Mouse (Mus musculus) midbrain, embryonic 12.5 days (tissue): ENCODE measurements around the gene Tbc1d7. TPM values are rescaled to one million over a fixed set of nuclear protein-coding genes. Genes with fewer than 3 reads are reported as not detected.

Source experiments
- polyA plus RNA-seq: library from polyadenylated mRNA; unstranded; fragments of >200 nt; fragmentation: Nextera tagmentation; extraction: Ambion mirVana; gene quantifications from 2 replicates; pipeline ENCODE4 v1.2.1, GENCODE M21; 2016

Tbc1d7 gene
- polyA plus RNA-seq, 1 experiment from 2014 or later: 76.7 TPM

Other genes starting within 250 kb of the Tbc1d7 start
- gene Gfod1, start 132.7 kb upstream of the Tbc1d7 start, polyA plus RNA-seq: 1.0 and 1.6 TPM in 2 replicates
- gene Sirt5, start 194.0 kb upstream of the Tbc1d7 start, polyA plus RNA-seq: 34.1 and 35.9 TPM in 2 replicates
- 202 and 208 TPM in 2 replicates for gene Nol7, start 226.9 kb upstream of the Tbc1d7 start, polyA plus RNA-seq